Mouse (Mus musculus): ENCODE measurements around the gene Nudt1. TPM values are rescaled to one million over a fixed set of nuclear protein-coding genes. Genes with fewer than 3 reads are reported as not detected.

Gene Nudt1
- total and polyA plus RNA-seq, 3 experiments = 69.6 to 77.2 TPM; not detected in 1

DNA sequence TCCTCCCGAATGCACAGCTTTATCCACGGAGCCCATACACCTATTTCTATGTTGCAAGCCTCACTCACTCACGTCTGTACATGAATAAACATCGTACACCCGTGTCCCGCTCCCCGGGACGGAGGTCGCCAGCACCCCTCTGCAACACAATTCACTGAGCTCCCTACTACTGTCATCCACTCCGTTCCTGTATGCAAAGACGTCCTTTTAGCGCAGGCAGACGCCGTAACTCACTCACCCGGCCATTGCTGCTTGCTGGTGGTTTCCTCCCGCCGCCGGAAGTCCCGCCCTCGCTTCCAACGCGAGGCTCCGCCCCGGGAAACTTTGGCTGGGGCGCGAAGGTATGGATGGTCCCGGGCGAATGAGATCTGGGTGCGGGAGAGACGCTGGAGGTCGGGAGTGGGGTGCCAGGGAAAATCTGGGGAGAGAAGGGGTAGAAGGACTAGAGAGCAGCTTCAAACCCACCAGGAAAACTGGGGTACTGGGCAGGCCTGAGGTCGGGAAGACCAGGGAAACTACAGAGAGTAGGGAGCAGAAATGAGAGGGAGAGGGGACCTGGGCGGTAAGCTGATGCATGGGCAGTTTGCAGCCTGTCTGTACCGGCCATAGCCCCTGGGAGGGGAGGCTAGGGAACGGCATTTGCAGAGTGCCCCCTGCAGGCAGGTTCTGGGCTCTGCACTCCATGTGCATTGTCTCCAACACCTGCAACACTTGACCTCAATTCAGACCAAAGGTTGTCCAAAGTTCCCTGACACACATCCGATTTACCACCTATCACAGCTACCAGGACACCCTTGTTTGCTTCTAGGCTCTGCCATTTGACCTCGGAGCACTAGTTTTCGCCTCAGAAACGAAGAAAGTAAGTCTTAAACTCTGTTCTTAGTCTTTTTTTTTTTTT, 10.4 kb downstream of the Nudt1 start, which contains the start of gene Mrm2 (continued):
- no peak; the same call in 1 of the 2 replicates for TF ChIP-seq SIN3A (IDR thresholded peaks at IDR 0.05; ENCODE audit: low read length)
- TF ChIP-seq NRF1 (IDR thresholded peaks at IDR 0.05; ENCODE audit: insufficient read depth, low read depth, low read length, poor library complexity, severe bottlenecking) = no peak
- no peak for TF ChIP-seq MAFK (IDR thresholded peaks at IDR 0.05; ENCODE audit: borderline replicate concordance, low read depth, low read length)
- no peak for TF ChIP-seq POLR2AphosphoS5 (IDR thresholded peaks at IDR 0.05; ENCODE audit: borderline replicate concordance, low read depth, low read length)

DNA sequence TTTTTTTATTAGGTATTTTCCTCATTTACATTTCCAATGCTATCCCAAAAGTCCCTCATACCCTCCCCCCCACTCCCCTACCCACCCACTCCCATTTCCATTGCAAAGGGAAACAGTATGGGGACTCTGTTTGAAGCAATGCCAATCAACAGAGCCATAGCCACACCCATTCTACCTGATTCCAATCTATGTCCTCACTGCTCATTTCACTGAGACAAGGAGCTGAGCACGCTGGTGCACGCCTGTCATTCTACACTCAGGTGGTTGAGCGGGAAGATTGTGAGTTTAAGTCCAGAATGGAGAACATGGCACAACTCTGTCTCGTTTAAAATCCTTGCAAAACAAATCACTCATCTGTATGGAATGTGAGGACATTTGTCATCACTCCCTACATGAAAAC, 11.1 kb downstream of the Nudt1 start:
- Histone ChIP-seq H3K9me3 (replicated peaks; ENCODE audit: insufficient read depth, low read length) (no peaks in the 10 kb centered on the region), H3K4me1 (ENCODE audit: control insufficient read depth in 1 of 2, insufficient read depth in 2 of 2, low read length in 2 of 2) (peaks cover 0 to 3% of the 10 kb centered on the region in 2 experiments; a peak in 1 of 4 replicates), H3K27ac (ENCODE audit: control insufficient read depth, low read depth, low read length) (peak overlapping the region; percentile 3; the same call in 1 of the 2 replicates), H3K4me3 (ENCODE audit: control insufficient read depth in 1 of 2, insufficient read depth in 1 of 2, low read depth in 2 of 2, low read length in 2 of 2) (peak overlapping the region in 1 of 2 experiments; percentile 82; a peak in 2 of 4 replicates), H3K27me3 (ENCODE audit: control insufficient read depth in 1 of 2, insufficient read depth in 2 of 2, low read length in 2 of 2) (no peaks in the 10 kb centered on the region), H3K79me2 (ENCODE audit: control insufficient read depth, insufficient read depth, low read length, poor library complexity) (peaks cover 6% of the 10 kb centered on the region; the same call in 1 of the 2 replicates), H3K36me3 (ENCODE audit: control insufficient read depth in 1 of 2, insufficient read depth in 2 of 2, low read length in 2 of 2) (peaks cover 0 to 4% of the 10 kb centered on the region in 2 experiments; a peak in 2 of 4 replicates), H3K9ac (ENCODE audit: control insufficient read depth, low read depth, low read length, poor library complexity, severe bottlenecking) (peak overlapping the region; percentile 4; the same call in 1 of the 2 replicates)
- no peak for TF ChIP-seq USF2 (IDR thresholded peaks at IDR 0.05; ENCODE audit: borderline replicate concordance in 1 of 2, insufficient read depth in 1 of 2, low read depth in 1 of 2, low read length in 2 of 2)
- no peak for TF ChIP-seq HCFC1 (IDR thresholded peaks at IDR 0.05; ENCODE audit: low read depth, low read length)
- no peak for TF ChIP-seq JUND (IDR thresholded peaks at IDR 0.05; ENCODE audit: low read depth, low read length)
- TF ChIP-seq GATA1 (IDR thresholded peaks at IDR 0.05; ENCODE audit: low read depth, low read length) = no peak
- TF ChIP-seq TCF12 (IDR thresholded peaks at IDR 0.05; ENCODE audit: low read depth, low read length) = no peak
- no peak for TF ChIP-seq USF1 (IDR thresholded peaks at IDR 0.05; ENCODE audit: low read depth, low read length)
- no peak for TF ChIP-seq SMC3 (IDR thresholded peaks at IDR 0.05; ENCODE audit: low read depth, low read length)
- TF ChIP-seq RCOR1 (IDR thresholded peaks at IDR 0.05; ENCODE audit: low read depth, low read length) = no peak
- no peak for TF ChIP-seq RAD21 (IDR thresholded peaks at IDR 0.05; ENCODE audit: low read depth, low read length)
- no peak for TF ChIP-seq MYB (IDR thresholded peaks at IDR 0.05; ENCODE audit: low read depth, low read length)
- no peak for TF ChIP-seq MAFK (IDR thresholded peaks at IDR 0.05; ENCODE audit: borderline replicate concordance, low read depth, low read length)
- no peak for TF ChIP-seq UBTF (IDR thresholded peaks at IDR 0.05; ENCODE audit: borderline replicate concordance, insufficient read depth, low read depth, low read length)
- TF ChIP-seq MEF2A (IDR thresholded peaks at IDR 0.05; ENCODE audit: extremely low read depth, insufficient replicate concordance, low read depth, low read length, poor library complexity, severe bottlenecking) = no peak
- TF ChIP-seq TAL1 (IDR thresholded peaks at IDR 0.05; ENCODE audit: low read length) = no peak
- TF ChIP-seq POLR2A (IDR thresholded peaks at IDR 0.05; ENCODE audit: control insufficient read depth in 1 of 2, insufficient read depth in 1 of 2, low read depth in 1 of 2, low read length in 2 of 2, poor library complexity in 1 of 2) = no peak
- TF ChIP-seq KAT2A (conservative IDR thresholded peaks at IDR 0.05; ENCODE audit: low read depth, low read length) = no peak
- TF ChIP-seq GABPA (IDR thresholded peaks at IDR 0.05; ENCODE audit: low read depth, low read length) = no peak
- DNase-seq (ENCODE audit: low read depth, low spot score) = peak; percentile 79

Measured in MEL (cell line).